Mouse (Mus musculus) lung, postnatal 0 days (tissue): ENCODE measurements around the gene Garnl3.

Experiments
- CTCF ChIP-seq: IDR thresholded peaks from 2 replicates; pipeline ENCODE4 v1.5.1; 2016; ENCODE audit warnings: antibody characterized with exemption, mild to moderate bottlenecking
- EP300 ChIP-seq: IDR thresholded peaks from 2 replicates; pipeline ENCODE4 v1.6.1; 2016; ENCODE audit warnings: antibody characterized with exemption, mild to moderate bottlenecking, control low read depth

GRCm38 (mm10) chr2:33074188-33074587, 57.3 kb downstream of the Garnl3 start:
- TF ChIP-seq CTCF (no peak), EP300 (no peak)
